In the genomic region with DNA sequence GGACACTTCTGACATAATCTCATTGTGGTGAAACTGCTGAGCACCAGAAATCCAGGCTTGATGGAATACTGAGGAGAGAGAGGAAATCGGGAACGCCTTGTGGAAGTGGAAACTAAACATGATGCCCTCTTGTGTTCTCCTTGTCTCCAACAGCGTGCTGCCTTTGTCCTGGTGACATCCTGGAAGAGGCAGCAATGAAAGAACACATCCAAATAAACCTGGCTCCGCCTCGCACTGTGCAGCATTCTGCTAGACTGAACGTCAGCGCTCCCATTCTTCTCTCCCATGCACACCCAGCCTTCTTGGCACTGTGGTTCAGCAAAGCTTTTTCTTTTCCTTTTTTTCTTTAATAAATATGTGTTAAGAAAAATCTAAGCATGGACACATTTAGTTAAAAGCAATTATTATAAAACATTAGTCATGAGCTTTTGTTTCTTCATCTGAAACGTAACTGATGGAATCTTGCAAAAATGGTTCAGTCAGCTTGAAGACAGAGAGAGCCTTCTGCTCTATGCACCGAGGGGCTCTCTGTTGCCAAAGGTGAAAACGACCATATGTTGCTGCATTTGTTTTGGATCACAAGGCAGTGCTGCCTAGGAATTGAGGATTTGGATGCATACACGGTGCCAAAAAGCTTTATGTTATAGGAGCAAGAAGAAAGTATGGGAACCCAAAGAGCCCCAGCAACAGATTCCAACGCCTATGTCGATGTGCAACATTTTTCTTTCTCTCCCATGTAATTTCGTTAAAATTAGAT, we compare ENCODE assay signal across 11 mouse cellular contexts.
A peak's percentile ranks its signal among the peaks of the same experiment; 100 is the strongest.
DNase-seq lines count a peak whose midpoint lies in the region; ATAC-seq and TF ChIP-seq lines count a peak whose summit lies in the region.
"Had no signal": no experiment of that assay in that cellular context is flagged by ENCODE, and none has a peak within 500 bp of the region (broad histone marks: within the 10 kb centered on the region; RNA-seq: fewer than 3 reads in every experiment).

No protein-coding gene starts in this region.

- H3K27ac ChIP-seq in heart, embryonic 12.5 days (ENCODE audit: poor library complexity, severe bottlenecking) = no peak overlapping the region
- no peak overlapping the region for H3K27ac ChIP-seq in heart, adult 2 months
- H3K27ac ChIP-seq in forebrain, embryonic 12.5 days = no peak overlapping the region
- H3K27ac ChIP-seq in liver, postnatal 0 days (ENCODE audit: low read depth) = no peak overlapping the region

- peak overlapping the region; percentile 12; the same call in 1 of the 2 replicates for H3K9ac ChIP-seq in heart, embryonic 12.5 days
- H3K9ac ChIP-seq in heart, adult 2 months (ENCODE audit: low read depth, low read length) = no peak overlapping the region
- H3K9ac ChIP-seq in forebrain, embryonic 12.5 days = no peak overlapping the region
- no peak overlapping the region for H3K9ac ChIP-seq in liver, postnatal 0 days (replicated peaks)

- no peaks in the 10 kb centered on the region for H3K9me3 ChIP-seq in heart, embryonic 12.5 days (replicated peaks)
- no peaks in the 10 kb centered on the region for H3K9me3 ChIP-seq in forebrain, embryonic 12.5 days
- H3K9me3 ChIP-seq in liver, postnatal 0 days (ENCODE audit: low read length) = no peaks in the 10 kb centered on the region

- DNase-seq in heart, adult 2 months = no peak
- peak; percentile 97 for DNase-seq in brain, adult 2 months (ENCODE audit: low read depth, low spot score)
- DNase-seq in left cerebral cortex, postnatal 14 days (ENCODE audit: low spot score in 2 of 2) = peak; percentile 42 to 49
- DNase-seq in adrenal gland, adult 18-20 months (ENCODE audit: low spot score in 2 of 2) = no peak
- DNase-seq in liver, postnatal 0 days = no peak
- DNase-seq in urinary bladder, adult 18-20 months (ENCODE audit: low spot score in 2 of 2) = no peak
- DNase-seq: adrenal gland, postnatal 10 days; B cell, adult 2 months had no signal

- no peak overlapping the region for H3K4me3 ChIP-seq in heart, embryonic 12.5 days
- no peak overlapping the region for H3K4me3 ChIP-seq in heart, adult 2 months
- no peak overlapping the region for H3K4me3 ChIP-seq in forebrain, embryonic 12.5 days (replicated peaks)
- no peak overlapping the region for H3K4me3 ChIP-seq in liver, postnatal 0 days (ENCODE audit: low read depth, low read length)
- H3K4me3 ChIP-seq: megakaryocyte, embryonic 14.5 days had no signal

- no peak for TF ChIP-seq EP300 in heart, adult 2 months (IDR thresholded peaks at IDR 0.05; ENCODE audit: insufficient read depth, low read depth, low read length)
- no peak for TF ChIP-seq EP300 in liver, postnatal 0 days (IDR thresholded peaks at IDR 0.05; ENCODE audit: low read depth)

- 69% methylated on average over 14 of the region's 14 CpGs for WGBS in heart, embryonic 12.5 days
- 57% methylated on average over 14 of the region's 14 CpGs for WGBS in heart, adult 2 months
- 45% methylated on average over 14 of the region's 14 CpGs for WGBS in forebrain, embryonic 12.5 days
- 71% methylated on average over 14 of the region's 14 CpGs for WGBS in liver, postnatal 0 days (ENCODE audit: insufficient replicate concordance)

- 0 out of 2 replicates have a peak, but pooled peaks cover 4% of the 10 kb centered on the region for H3K4me1 ChIP-seq in heart, embryonic 12.5 days (replicated peaks)
- no peaks in the 10 kb centered on the region for H3K4me1 ChIP-seq in heart, adult 2 months (ENCODE audit: control insufficient read depth, insufficient read depth, low read length)
- H3K4me1 ChIP-seq in forebrain, embryonic 12.5 days = peaks cover 25% of the 10 kb centered on the region
- no peaks in the 10 kb centered on the region for H3K4me1 ChIP-seq in liver, postnatal 0 days (ENCODE audit: insufficient read depth)
- H3K4me1 ChIP-seq: megakaryocyte, embryonic 14.5 days had no signal

- no peaks in the 10 kb centered on the region for H3K27me3 ChIP-seq in heart, embryonic 12.5 days (replicated peaks)
- H3K27me3 ChIP-seq in heart, adult 2 months (ENCODE audit: control insufficient read depth, insufficient read depth, low read length) = no peaks in the 10 kb centered on the region
- no peaks in the 10 kb centered on the region for H3K27me3 ChIP-seq in forebrain, embryonic 12.5 days
- H3K27me3 ChIP-seq in liver, postnatal 0 days (ENCODE audit: insufficient read depth, low read length) = no peaks in the 10 kb centered on the region
- H3K27me3 ChIP-seq: megakaryocyte, embryonic 14.5 days had no signal

- H3K4me2 ChIP-seq in heart, embryonic 12.5 days = peak overlapping the region; percentile 33; the same call in 1 of the 2 replicates
- 0 out of 2 replicates have a peak overlapping the region, but pooled peaks have one; percentile 13 for H3K4me2 ChIP-seq in forebrain, embryonic 12.5 days
- no peak overlapping the region for H3K4me2 ChIP-seq in liver, postnatal 0 days (ENCODE audit: low read depth, low read length)

- no peak for ATAC-seq in heart, embryonic 12.5 days (ENCODE audit: insufficient number of reproducible peaks, low FRiP score)
- ATAC-seq in forebrain, embryonic 12.5 days (ENCODE audit: low FRiP score) = no peak; the same call in 1 of the 2 replicates
- no peak for ATAC-seq in liver, postnatal 0 days

- H3K36me3 ChIP-seq in heart, embryonic 12.5 days = no peaks in the 10 kb centered on the region
- no peaks in the 10 kb centered on the region for H3K36me3 ChIP-seq in heart, adult 2 months (ENCODE audit: control insufficient read depth, insufficient read depth, low read length)
- no peaks in the 10 kb centered on the region for H3K36me3 ChIP-seq in forebrain, embryonic 12.5 days (replicated peaks)
- H3K36me3 ChIP-seq in liver, postnatal 0 days (replicated peaks; ENCODE audit: insufficient read depth, low read length) = no peaks in the 10 kb centered on the region

- H3K79me2 ChIP-seq in heart, adult 2 months (replicated peaks; ENCODE audit: control insufficient read depth, insufficient read depth, low read length) = no peaks in the 10 kb centered on the region

- intact Hi-C loops in heart, adult 2 months (cut with DNase I) = no loop called here
- intact Hi-C loops in left cerebral cortex, postnatal 14 days (cut with DNase I) = loop anchor here (5.0 kb wide), 1 partner anchor 82 kb away; no protein-coding TSS in a partner anchor

- no peak for TF ChIP-seq CTCF in heart, adult 2 months (IDR thresholded peaks at IDR 0.05)
- no peak for TF ChIP-seq CTCF in liver, postnatal 0 days (IDR thresholded peaks at IDR 0.05; ENCODE audit: low read depth)

- no peak for TF ChIP-seq POLR2A in heart, adult 2 months (IDR thresholded peaks at IDR 0.05; ENCODE audit: insufficient read depth, low read depth, low read length)

Comparison
In these comparisons a context has a peak if more than half of its experiments do, and no peak if none do; other contexts are left out.
1. DNase-seq: peak in brain, adult 2 months (single experiment) and left cerebral cortex, postnatal 14 days (2 of 2); none in heart, adult 2 months (0 of 2), adrenal gland, adult 18-20 months (0 of 2), liver, postnatal 0 days (single experiment) and urinary bladder, adult 18-20 months (0 of 2).